Mouse (Mus musculus) CH12.LX (cell line): ENCODE results near the gene Pccb. TPM values are rescaled to one million over a fixed set of nuclear protein-coding genes. Genes with fewer than 3 reads are reported as not detected.

Experiments
- DNase-seq: peaks from one replicate; pipeline ENCODE4 v3.0.0-alpha.2; 2013; ENCODE audit errors: extremely low read depth
- H3K27ac ChIP-seq: 2 replicates; pipeline ENCODE4 v1.5.1; 2012; ENCODE audit warnings: low read depth, mild to moderate bottlenecking, control low read depth, moderate library complexity; ENCODE audit not compliant: insufficient read depth
- H3K27me3 ChIP-seq: replicated peaks from 2 replicates; pipeline ENCODE3; 2012; ENCODE audit warnings: inconsistent platforms
- H3K36me3 ChIP-seq, 2 experiments: replicated peaks in 1 of 2; 2 replicates each; pipeline versions ENCODE3 to v1.6.1; 2012; ENCODE audit warnings: inconsistent platforms in 1 of 2, low read length in 1 of 2, mild to moderate bottlenecking in 1 of 2, mixed read lengths in 1 of 2, moderate library complexity in 1 of 2; ENCODE audit not compliant: control insufficient read depth in 1 of 2, insufficient read depth in 1 of 2
- H3K4me1 ChIP-seq, 2 experiments: 2 replicates each; pipeline ENCODE4 v1.6.1; 2012; ENCODE audit warnings: inconsistent platforms in 1 of 2, moderate library complexity in 1 of 2; ENCODE audit not compliant: insufficient read depth in 2 of 2, control insufficient read depth in 1 of 2
- H3K4me2 ChIP-seq: 2 replicates; pipeline ENCODE4 v1.6.1; 2012; ENCODE audit warnings: low read depth, mild to moderate bottlenecking, control low read depth; ENCODE audit not compliant: poor library complexity, insufficient read depth, severe bottlenecking
- H3K4me3 ChIP-seq, 3 experiments: fragments of 150-350 bp in 1 of 3; sonication (generic) in 1 of 3; replicated peaks in 1 of 3; 2 replicates each; pipeline versions ENCODE3 to v1.5.1; 2011 to 2012; ENCODE audit warnings: low read depth in 2 of 3, low read length in 2 of 3, mild to moderate bottlenecking in 2 of 3, moderate library complexity in 2 of 3, control low read depth in 1 of 3, improper control_type of control experiment in 1 of 3, inconsistent platforms in 1 of 3, mixed read lengths in 1 of 3; ENCODE audit not compliant: poor library complexity in 1 of 3
- H3K79me2 ChIP-seq: replicated peaks from 2 replicates; pipeline ENCODE4 v1.6.1; 2012; ENCODE audit warnings: mild to moderate bottlenecking, moderate library complexity; ENCODE audit not compliant: control insufficient read depth, poor library complexity, insufficient read depth, severe bottlenecking; ENCODE audit errors: extremely low read depth
- H3K9ac ChIP-seq: 2 replicates; pipeline ENCODE4 v1.6.1; 2012; ENCODE audit warnings: low read depth, mild to moderate bottlenecking, control low read depth, moderate library complexity; ENCODE audit not compliant: insufficient read depth
- H3K9me3 ChIP-seq: replicated peaks from 2 replicates; pipeline ENCODE3; 2012; ENCODE audit warnings: low read length, inconsistent platforms, mixed read lengths
- CHD1 ChIP-seq: IDR thresholded peaks from 2 replicates; pipeline ENCODE4 v1.6.1; 2012; ENCODE audit warnings: low read depth, low read length, improper control_type of control experiment, inconsistent platforms
- CTCF ChIP-seq, 2 experiments: IDR thresholded peaks in 1 of 2; conservative IDR thresholded peaks in 1 of 2; 2 replicates each; pipeline ENCODE4 v1.5.1; 2011 to 2012; ENCODE audit warnings: low read depth in 2 of 2, low read length in 2 of 2, improper control_type of control experiment in 1 of 2, inconsistent platforms in 1 of 2, mild to moderate bottlenecking in 1 of 2, moderate library complexity in 1 of 2
- ETS1 ChIP-seq: conservative IDR thresholded peaks from 2 replicates; pipeline ENCODE4 v1.6.1; 2012; ENCODE audit warnings: low read depth, mild to moderate bottlenecking, inconsistent platforms, low read length, improper control_type of control experiment, moderate library complexity
- HCFC1 ChIP-seq: IDR thresholded peaks from 2 replicates; pipeline ENCODE4 v1.6.1; 2012; ENCODE audit warnings: low read depth, mild to moderate bottlenecking, inconsistent platforms, low read length, improper control_type of control experiment
- JUN ChIP-seq: IDR thresholded peaks from 2 replicates; pipeline ENCODE4 v1.6.1; 2011; ENCODE audit warnings: low read depth, mild to moderate bottlenecking, low read length, improper control_type of control experiment, moderate library complexity; ENCODE audit not compliant: insufficient read depth
- JUND ChIP-seq: conservative IDR thresholded peaks from 2 replicates; pipeline ENCODE4 v1.6.1; 2011; ENCODE audit warnings: low read depth, low read length, improper control_type of control experiment
- KAT2A ChIP-seq: IDR thresholded peaks from 2 replicates; pipeline ENCODE4 v1.6.1; 2012; ENCODE audit warnings: low read length, improper control_type of control experiment, inconsistent platforms; ENCODE audit not compliant: insufficient replicate concordance
- MAFK ChIP-seq: IDR thresholded peaks from 2 replicates; pipeline ENCODE4 v1.6.1; 2011; ENCODE audit warnings: low read length, improper control_type of control experiment; ENCODE audit not compliant: insufficient replicate concordance
- MAX ChIP-seq: IDR thresholded peaks from 2 replicates; pipeline ENCODE4 v1.6.1; 2011; ENCODE audit warnings: low read length, improper control_type of control experiment
- NELFE ChIP-seq: IDR thresholded peaks from 2 replicates; pipeline ENCODE4 v1.6.1; 2011; ENCODE audit warnings: low read depth, low read length, improper control_type of control experiment
- NRF1 ChIP-seq: IDR thresholded peaks from 2 replicates; pipeline ENCODE4 v1.6.1; 2014; ENCODE audit warnings: low read depth, mild to moderate bottlenecking, inconsistent platforms, low read length, improper control_type of control experiment, moderate library complexity
- PAX5 ChIP-seq: IDR thresholded peaks from 2 replicates; pipeline ENCODE4 v1.6.1; 2012; ENCODE audit warnings: low read length, inconsistent platforms, mixed read lengths
- POLR2AphosphoS2 ChIP-seq: IDR thresholded peaks from 2 replicates; pipeline ENCODE4 v1.6.1; 2011; ENCODE audit warnings: low read depth, low read length, improper control_type of control experiment
- SMC3 ChIP-seq: IDR thresholded peaks from 2 replicates; pipeline ENCODE4 v1.6.1; 2011; ENCODE audit warnings: low read depth, low read length, improper control_type of control experiment
- ZMIZ1 ChIP-seq: IDR thresholded peaks from 2 replicates; pipeline ENCODE4 v1.6.1; 2012; ENCODE audit warnings: low read depth, mild to moderate bottlenecking, inconsistent platforms, low read length, improper control_type of control experiment
- dilution Hi-C: fragments of 300-500 bp; cut with MboI; formaldehyde crosslinking; loops from 2 replicates; pipeline ENCODE4 v1.14.3; 2020; ENCODE audit warnings: low sequenced_read_pairs; ENCODE audit not compliant: extremely low pct_unique_long_range_greater_than_20kb, extremely low pct_ligation_motif_present
- in situ Hi-C: fragments of 300-500 bp; cut with MboI; formaldehyde crosslinking; loops from 3 replicates; pipeline ENCODE4 v1.14.3; 2019; ENCODE audit warnings: low sequenced_read_pairs, low pct_ligation_motif_present, low pct_unique_long_range_greater_than_20kb, mixed read lengths
- polyA plus RNA-seq: library from polyadenylated mRNA; unstranded; fragments of >175 nt; gene quantifications from 2 replicates; pipeline ENCODE4 v1.2.1, GENCODE M21; 2012; ENCODE audit warnings: low read depth; ENCODE audit not compliant: insufficient read length
- total RNA-seq, 2 experiments: library from RNA; depleted of rRNA; stranded (reverse); fragments of 300-350 nt in 1 of 2; fragments of >200 nt in 1 of 2; gene quantifications; 2 replicates each; pipeline ENCODE4 v1.2.3; 2012 to 2014

Pccb gene
- total and polyA plus RNA-seq, 3 experiments = 18.4 to 31.6 (median 18.7) TPM

DNA sequence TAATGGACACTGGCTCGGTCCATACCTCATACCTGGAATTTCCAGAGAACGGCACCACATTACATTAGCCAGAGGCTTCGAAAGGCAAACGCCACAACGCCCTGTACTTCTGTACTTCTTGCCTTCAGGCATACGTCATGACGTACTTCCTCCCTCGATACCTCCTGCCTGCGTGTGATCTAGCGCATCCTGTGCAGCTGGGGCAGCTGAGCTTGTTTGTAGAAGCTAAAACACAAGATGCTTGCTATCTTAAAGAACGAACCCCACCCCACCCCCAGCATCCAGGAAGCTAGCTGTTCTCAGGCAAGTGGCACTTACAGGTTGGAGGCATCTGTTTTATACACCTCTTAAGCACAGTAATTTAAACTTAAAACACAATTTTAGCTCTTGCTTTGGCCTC lies 26.3 kb upstream of the Pccb start:
- no peaks in the 10 kb centered on the region for H3K27me3 ChIP-seq
- H3K36me3 ChIP-seq = no peaks in the 10 kb centered on the region
- dilution Hi-C loops (no loop called here), in situ Hi-C loops (no loop called here)
- no peak overlapping the region for H3K4me2 ChIP-seq
- H3K4me1 ChIP-seq = peaks cover 2 to 12% of the 10 kb centered on the region in 2 experiments; a peak in 2 of 4 replicates
- no peak overlapping the region for H3K9ac ChIP-seq
- H3K27ac ChIP-seq = no peak overlapping the region
- H3K79me2 ChIP-seq = no peaks in the 10 kb centered on the region
- no peaks in the 10 kb centered on the region for H3K9me3 ChIP-seq
- no peak for DNase-seq
- no peak for TF ChIP-seq KAT2A
- TF ChIP-seq JUN = no peak
- TF ChIP-seq SMC3 = no peak
- TF ChIP-seq POLR2AphosphoS2 = no peak
- TF ChIP-seq CHD1 = no peak
- no peak for TF ChIP-seq PAX5
- H3K4me3 ChIP-seq = no peak overlapping the region

DNA sequence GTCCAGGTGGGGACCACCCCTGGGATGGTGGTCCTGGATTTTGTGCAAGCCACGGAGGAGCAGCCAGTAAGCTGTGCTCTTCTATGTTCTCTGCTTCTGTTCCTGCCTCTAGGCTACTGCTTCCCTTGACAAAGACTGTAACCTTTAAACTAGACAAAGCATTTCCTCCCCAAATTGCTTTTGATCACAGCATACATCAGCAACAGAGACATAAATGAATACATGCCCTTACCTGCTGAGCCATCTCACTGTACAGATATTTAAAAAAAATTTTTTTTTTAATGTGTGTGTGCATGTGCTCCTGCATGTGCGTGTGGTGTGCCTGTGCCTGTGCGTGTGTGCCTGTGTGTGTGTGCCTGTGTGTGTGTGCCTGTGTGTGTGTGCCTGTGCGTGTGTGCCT lies 22.5 kb upstream of the Pccb start:
- Histone ChIP-seq H3K27ac (no peak overlapping the region), H3K36me3 (no peaks in the 10 kb centered on the region), H3K79me2 (no peaks in the 10 kb centered on the region), H3K27me3 (no peaks in the 10 kb centered on the region), H3K9me3 (no peaks in the 10 kb centered on the region), H3K4me3 (no peak overlapping the region)
- dilution Hi-C loops (no loop called here), in situ Hi-C loops (no loop called here)
- no peak for DNase-seq
- TF ChIP-seq MAX (no peak), SMC3 (no peak), ZMIZ1 (no peak), NELFE (no peak), JUN (no peak), ETS1 (no peak), NRF1 (no peak), CTCF (conservative IDR thresholded peaks at IDR 0.05 in 1 of 2, IDR thresholded peaks at IDR 0.05 in 1 of 2; ENCODE audit: low read depth in 2 of 2, low read length in 2 of 2) (no peak), JUND (no peak)
- TF ChIP-seq, all 38 proteins: peak for 0
- Histone ChIP-seq H3K4me2 (no peak overlapping the region), H3K9ac (no peak overlapping the region), H3K4me1 (peaks cover 2 to 12% of the 10 kb centered on the region in 2 experiments; a peak in 2 of 4 replicates)

DNA sequence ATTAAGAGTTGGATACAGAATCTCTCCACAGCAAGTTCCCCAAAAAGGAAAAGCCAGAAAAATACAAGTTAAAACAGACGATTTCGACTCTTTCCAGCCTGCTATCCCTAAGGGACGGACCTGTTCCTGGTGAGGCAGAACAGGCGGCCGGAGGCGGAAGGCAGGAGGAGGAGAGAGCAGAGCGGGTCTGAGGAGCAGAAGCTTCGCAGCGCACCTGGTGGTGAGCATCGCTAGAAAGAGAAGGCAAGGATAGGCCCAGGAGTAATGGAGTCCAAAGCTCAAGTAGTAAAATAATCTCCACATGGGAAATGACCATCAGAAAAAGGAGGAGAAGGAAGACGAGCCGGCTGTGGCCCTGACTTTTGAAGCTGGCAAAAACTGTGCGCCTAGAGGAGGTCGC lies 18.6 kb upstream of the Pccb start:
- DNase-seq = no peak
- Histone ChIP-seq H3K9me3 (no peaks in the 10 kb centered on the region), H3K27me3 (no peaks in the 10 kb centered on the region), H3K4me3 (no peak overlapping the region), H3K27ac (no peak overlapping the region), H3K36me3 (no peaks in the 10 kb centered on the region), H3K4me1 (no peaks in the 10 kb centered on the region), H3K4me2 (no peak overlapping the region), H3K79me2 (no peaks in the 10 kb centered on the region), H3K9ac (no peak overlapping the region)
- TF ChIP-seq HCFC1 = no peak
- TF ChIP-seq MAFK = no peak
- in situ Hi-C loops (no loop called here), dilution Hi-C loops (no loop called here)
